Mouse (Mus musculus) adipocyte (in vitro differentiated cells): ENCODE measurements around the gene Tnnt3.
A peak's percentile ranks its signal among the peaks of the same experiment; 100 is the strongest.

ENCODE experiments used
- DNase-seq: peaks from one replicate; pipeline ENCODE4 v3.0.0-alpha.2; 2016; ENCODE audit warnings: low spot score

The Tnnt3 gene

GRCm38 (mm10) chr7:142507453-142507852 is 8.8 kb downstream of the Tnnt3 start:
- DNase-seq: no peak

GRCm38 (mm10) chr7:142509518-142509917 is 10.9 kb downstream of the Tnnt3 start:
- DNase-seq: peak; percentile 39

- DNase-seq: peak; percentile 7
Observed at GRCm38 (mm10) chr7:142510021-142510777, 11.6 kb downstream of the Tnnt3 start.

GRCm38 (mm10) chr7:142514048-142514447 is 15.4 kb downstream of the Tnnt3 start:
- DNase-seq: no peak

GRCm38 (mm10) chr7:142516221-142516978 is 17.8 kb downstream of the Tnnt3 start:
- no peak for DNase-seq

GRCm38 (mm10) chr7:142517531-142517930 is 18.9 kb downstream of the Tnnt3 start:
- no peak for DNase-seq

GRCm38 (mm10) chr7:142520331-142520730 is 21.7 kb downstream of the Tnnt3 start:
- DNase-seq: no peak

- peak; percentile 19 for DNase-seq
Observed at GRCm38 (mm10) chr7:142522352-142522751, 23.7 kb downstream of the Tnnt3 start.

GRCm38 (mm10) chr7:142523200-142523990 is 24.8 kb downstream of the Tnnt3 start:
- no peak for DNase-seq

GRCm38 (mm10) chr7:142525342-142526178 is 26.9 kb downstream of the Tnnt3 start:
- peak; percentile 8 for DNase-seq

GRCm38 (mm10) chr7:142529350-142529749 is 30.7 kb downstream of the Tnnt3 start:
- DNase-seq: no peak

- DNase-seq: no peak
Observed at GRCm38 (mm10) chr7:142531973-142532521, 33.4 kb downstream of the Tnnt3 start.

- no peak for DNase-seq
Observed at GRCm38 (mm10) chr7:142532671-142533058, 34.0 kb downstream of the Tnnt3 start, which contains the start of gene Mrpl23. TSS of gene Mrpl23 (plus strand) at chr7:142532686.

- peak; percentile 60 for DNase-seq
Observed at GRCm38 (mm10) chr7:142533059-142533855, 34.6 kb downstream of the Tnnt3 start.

- no peak for DNase-seq
Observed at GRCm38 (mm10) chr7:142535116-142535515, 36.5 kb downstream of the Tnnt3 start.

GRCm38 (mm10) chr7:142535832-142536231 is 37.2 kb downstream of the Tnnt3 start:
- DNase-seq: no peak

- DNase-seq: no peak
Observed at GRCm38 (mm10) chr7:142537181-142537580, 38.5 kb downstream of the Tnnt3 start.

- DNase-seq: peak; percentile 43
Observed at GRCm38 (mm10) chr7:142537879-142538278, 39.2 kb downstream of the Tnnt3 start.

- no peak for DNase-seq
Observed at GRCm38 (mm10) chr7:142538291-142538690, 39.7 kb downstream of the Tnnt3 start.

- DNase-seq: no peak
Observed at GRCm38 (mm10) chr7:142538766-142539165, 40.1 kb downstream of the Tnnt3 start.
